Mouse (Mus musculus): Measurements from ENCODE around the gene Cavin1. TPM values are rescaled to one million over a fixed set of nuclear protein-coding genes. Genes with fewer than 3 reads are reported as not detected.
"Not testable (repeated sequence)": the region's sequence is repeated elsewhere in the genome, so short reads cannot be mapped to it uniquely, and the experiment has no call there.

The Cavin1 gene
- polyA plus RNA-seq (2012; rRNA removed) = 32.1 and 35.0 TPM in 2 replicates

DNA sequence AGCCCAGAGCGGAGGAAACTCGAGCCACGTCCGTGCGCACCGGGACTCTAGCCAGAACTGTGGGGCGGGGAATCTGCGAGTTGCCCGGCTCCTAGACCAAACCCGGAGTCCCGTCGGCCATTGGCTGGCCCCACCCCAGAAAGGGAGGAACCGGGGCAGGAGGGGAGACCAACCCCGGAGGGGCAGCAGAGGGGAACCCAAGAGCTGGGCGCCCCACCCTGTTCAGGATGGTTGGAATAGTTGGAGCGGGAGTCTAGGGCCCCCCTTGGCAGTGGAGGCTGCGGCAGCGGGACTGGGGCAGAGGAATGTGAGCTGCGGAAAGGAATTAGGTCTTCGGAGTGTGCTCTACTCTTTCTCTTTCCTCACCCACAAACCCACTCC lies at the start of gene Cavin1:
Cavin1 (minus strand) TSS at position 331 of the 381 bp plus-strand sequence.
- peak; percentile 89 for TF ChIP-seq POLR2A (IDR thresholded peaks at IDR 0.05; ENCODE audit: low read depth, low read length)
- TF ChIP-seq CTCF (conservative IDR thresholded peaks at IDR 0.05; ENCODE audit: insufficient read depth, insufficient read length, low read depth, low read length) = no peak
- H3K27me3 ChIP-seq (replicated peaks; ENCODE audit: control insufficient read depth, insufficient read depth, low read length) = no peaks in the 10 kb centered on the region
- no peaks in the 10 kb centered on the region for H3K36me3 ChIP-seq (ENCODE audit: control insufficient read depth, insufficient read depth, low read length)
- H3K4me1 ChIP-seq (ENCODE audit: control insufficient read depth, insufficient read depth, low read length) = no peaks in the 10 kb centered on the region
- DNase-seq = peak; percentile 96
- H3K4me3 ChIP-seq (ENCODE audit: insufficient read depth, low read depth, low read length) = peak within 1 kb of the TSS; percentile 90
- peak within 1 kb of the TSS; percentile 91 for H3K27ac ChIP-seq (ENCODE audit: insufficient read depth, low read depth, low read length)
- 2% methylated on average over 20 of the region's 20 CpGs for WGBS

DNA sequence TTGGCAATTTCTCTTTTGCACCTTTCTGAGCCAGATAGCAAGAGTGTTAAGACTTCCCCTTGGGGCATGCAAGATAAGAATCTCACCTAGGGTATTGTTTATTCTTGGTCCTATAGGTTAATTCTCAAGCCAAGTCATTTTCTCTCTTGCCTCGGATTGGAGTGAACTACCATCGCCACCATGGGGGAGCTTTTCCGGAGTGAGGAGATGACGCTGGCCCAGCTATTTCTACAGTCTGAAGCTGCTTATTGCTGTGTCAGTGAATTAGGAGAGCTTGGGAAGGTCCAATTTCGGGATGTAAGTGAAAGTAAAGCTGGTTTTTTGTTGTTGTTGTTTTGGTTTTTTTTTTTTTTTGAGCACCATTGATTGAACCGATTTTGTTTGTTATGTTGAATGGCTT lies 41.0 kb upstream of the Cavin1 start:
- Histone ChIP-seq H3K27ac (ENCODE audit: insufficient read depth, low read depth, low read length) (no peak overlapping the region), H3K36me3 (ENCODE audit: control insufficient read depth, insufficient read depth, low read length) (peaks cover 2% of the 10 kb centered on the region; the same call in 1 of the 2 replicates), H3K27me3 (replicated peaks; ENCODE audit: control insufficient read depth, insufficient read depth, low read length) (no peaks in the 10 kb centered on the region), H3K4me1 (ENCODE audit: control insufficient read depth, insufficient read depth, low read length) (no peaks in the 10 kb centered on the region), H3K4me3 (ENCODE audit: insufficient read depth, low read depth, low read length) (no peak overlapping the region)
- TF ChIP-seq POLR2A (IDR thresholded peaks at IDR 0.05; ENCODE audit: low read depth, low read length) = no peak
- no peak for TF ChIP-seq CTCF (conservative IDR thresholded peaks at IDR 0.05; ENCODE audit: insufficient read depth, insufficient read length, low read depth, low read length)
- no peak for DNase-seq
- 89% methylated on average over 6 of the region's 6 CpGs for WGBS

DNA sequence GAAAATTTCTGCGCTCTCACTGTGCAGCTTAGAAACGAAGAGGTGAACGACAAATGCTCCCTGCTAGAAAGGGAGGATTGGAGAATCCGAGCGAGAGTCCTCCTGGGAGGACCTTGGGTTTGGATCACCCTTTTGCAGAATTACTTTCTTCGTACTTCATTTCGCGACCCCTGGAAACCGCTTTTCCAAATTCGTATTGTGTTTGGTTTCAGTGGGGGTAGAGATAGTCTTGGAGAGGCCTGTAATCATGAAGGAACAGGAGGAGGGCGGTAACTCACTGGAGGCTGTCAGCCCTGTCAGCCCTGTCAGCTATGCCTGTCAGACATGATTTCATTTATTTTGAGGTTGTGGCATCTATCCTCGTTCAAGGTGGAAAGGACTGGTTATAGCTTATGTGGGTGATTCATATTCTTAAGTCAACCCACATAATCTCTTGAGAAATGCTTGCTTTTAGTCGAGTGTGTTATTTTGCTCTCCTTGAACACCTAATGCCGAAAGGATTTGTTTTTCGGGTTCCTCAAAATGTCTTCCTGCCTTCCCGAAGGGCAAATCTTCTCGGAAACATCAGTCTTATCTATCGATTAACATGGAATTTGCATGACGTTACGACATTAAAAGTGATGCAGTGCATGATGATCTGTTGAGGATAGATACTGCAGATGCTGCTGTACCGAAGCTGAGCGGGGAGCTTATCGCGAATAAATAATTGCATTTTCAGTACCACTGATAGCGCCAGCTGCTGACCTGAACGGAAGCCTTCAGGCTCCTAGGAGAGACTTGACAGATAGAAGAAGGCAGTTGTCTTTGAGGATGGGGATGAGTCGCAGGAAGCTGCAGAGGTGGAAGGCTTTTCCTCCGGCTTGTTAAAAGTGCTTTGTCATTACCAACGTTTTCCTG lies 39.4 kb upstream of the Cavin1 start:
- H3K4me3 ChIP-seq (ENCODE audit: insufficient read depth, low read depth, low read length) = peak overlapping the region; percentile 71
- TF ChIP-seq CTCF (conservative IDR thresholded peaks at IDR 0.05; ENCODE audit: insufficient read depth, insufficient read length, low read depth, low read length) = no peak
- no peaks in the 10 kb centered on the region for H3K4me1 ChIP-seq (ENCODE audit: control insufficient read depth, insufficient read depth, low read length)
- peak overlapping the region; percentile 46; the same call in 1 of the 2 replicates for H3K27ac ChIP-seq (ENCODE audit: insufficient read depth, low read depth, low read length)
- peak; percentile 30 for DNase-seq
- H3K27me3 ChIP-seq (replicated peaks; ENCODE audit: control insufficient read depth, insufficient read depth, low read length) = no peaks in the 10 kb centered on the region
- H3K36me3 ChIP-seq (ENCODE audit: control insufficient read depth, insufficient read depth, low read length) = peaks cover 2% of the 10 kb centered on the region; the same call in 1 of the 2 replicates
- WGBS = 8% methylated on average over 29 of the region's 29 CpGs

DNA sequence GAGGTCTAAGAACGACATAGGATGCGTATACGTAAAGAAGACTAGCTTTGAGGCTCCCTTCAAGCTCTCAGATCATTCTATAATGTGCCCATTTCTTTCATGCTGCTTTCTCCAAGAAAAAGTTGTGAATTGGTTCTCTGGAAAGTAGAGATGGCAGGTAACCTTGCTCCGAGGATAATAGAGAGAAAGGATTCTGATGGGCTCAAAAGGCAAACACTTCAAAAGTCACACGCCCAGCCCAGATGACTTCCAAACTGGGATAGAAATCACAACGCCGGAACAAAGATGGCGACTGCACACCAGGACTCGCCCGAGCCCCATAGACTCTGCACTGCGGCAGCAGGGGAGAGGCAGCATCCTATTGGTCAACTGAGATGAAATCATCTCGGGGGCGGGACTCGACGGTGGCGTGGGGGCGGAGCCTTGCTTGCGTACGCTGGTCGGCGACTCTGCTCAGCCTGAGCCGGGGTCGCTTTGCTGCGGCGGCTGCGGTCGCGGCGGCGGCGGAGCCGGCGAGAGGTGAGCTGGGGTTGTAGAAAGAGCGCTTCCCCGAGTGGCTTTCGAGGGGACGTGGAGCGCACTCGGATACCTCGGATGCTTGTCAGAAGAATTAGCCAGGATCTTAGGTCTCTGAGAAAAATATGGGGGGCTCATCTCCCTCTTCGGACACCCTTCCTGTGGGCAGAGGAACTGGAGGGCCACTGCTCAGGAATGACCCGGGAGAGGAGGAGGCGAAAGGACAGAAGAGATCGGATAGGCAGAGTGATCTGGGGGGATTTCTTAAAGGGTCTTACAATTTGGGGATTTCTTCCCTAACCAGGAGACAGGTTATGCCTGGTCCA lies 38.6 kb upstream of the Cavin1 start, which contains the start of gene Atp6v0a1:
Atp6v0a1 (plus strand) TSS at position 407 of the 842 bp plus-strand sequence.
- Histone ChIP-seq H3K27me3 (replicated peaks; ENCODE audit: control insufficient read depth, insufficient read depth, low read length) (no peaks in the 10 kb centered on the region), H3K4me3 (ENCODE audit: insufficient read depth, low read depth, low read length) (peak within 1 kb of the TSS; percentile 71), H3K27ac (ENCODE audit: insufficient read depth, low read depth, low read length) (peak within 1 kb of the TSS; percentile 80), H3K36me3 (ENCODE audit: control insufficient read depth, insufficient read depth, low read length) (peaks cover 2% of the 10 kb centered on the region; the same call in 1 of the 2 replicates), H3K4me1 (ENCODE audit: control insufficient read depth, insufficient read depth, low read length) (no peaks in the 10 kb centered on the region)
- peak; percentile 99 for DNase-seq
- peak; percentile 55 for TF ChIP-seq POLR2A (IDR thresholded peaks at IDR 0.05; ENCODE audit: low read depth, low read length)
- no peak for TF ChIP-seq CTCF (conservative IDR thresholded peaks at IDR 0.05; ENCODE audit: insufficient read depth, insufficient read length, low read depth, low read length)
- under 1% methylated on average over 44 of the region's 44 CpGs for WGBS

DNA sequence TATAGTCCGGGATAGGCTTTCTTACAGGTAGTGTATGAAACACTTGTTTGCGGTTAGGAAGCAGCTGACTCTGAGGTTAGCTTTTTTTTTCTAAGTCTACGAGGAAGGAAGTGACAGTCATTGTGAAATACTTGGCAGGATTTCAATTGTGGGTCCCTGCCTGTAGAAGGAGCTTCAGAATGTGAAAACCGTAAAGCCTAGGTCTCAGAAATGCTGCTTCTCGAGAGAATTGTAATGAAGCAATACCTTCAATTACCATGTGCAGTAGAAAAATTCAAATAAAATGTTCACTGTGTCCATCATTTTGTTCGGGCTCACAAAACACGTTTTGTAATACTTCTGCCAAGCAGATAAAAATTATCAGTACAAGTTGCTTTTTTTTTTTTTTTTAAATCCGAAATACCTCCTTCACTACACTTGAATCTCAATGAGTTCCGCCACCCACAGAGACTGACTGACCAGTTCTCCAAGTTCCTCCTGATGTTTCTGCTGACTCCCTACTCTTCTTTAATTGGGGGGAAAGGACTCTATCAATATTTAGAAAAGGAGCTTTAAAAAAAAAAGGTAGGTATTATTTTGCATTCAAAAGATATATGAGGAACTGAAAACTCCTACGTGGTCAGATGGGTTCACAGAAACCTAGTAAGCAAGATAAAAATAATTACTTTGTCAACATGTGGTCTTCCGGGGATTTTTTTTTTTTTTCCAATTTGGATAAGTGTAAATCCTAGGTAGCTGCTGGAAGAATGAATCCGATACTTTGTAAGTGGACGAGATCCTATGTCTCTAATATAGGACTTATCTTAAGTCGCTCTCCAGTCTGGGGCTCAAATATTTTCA lies 37.7 kb upstream of the Cavin1 start:
- TF ChIP-seq POLR2A (IDR thresholded peaks at IDR 0.05; ENCODE audit: low read depth, low read length) (no peak), CTCF (conservative IDR thresholded peaks at IDR 0.05; ENCODE audit: insufficient read depth, insufficient read length, low read depth, low read length) (no peak)
- Histone ChIP-seq H3K27me3 (replicated peaks; ENCODE audit: control insufficient read depth, insufficient read depth, low read length) (no peaks in the 10 kb centered on the region), H3K4me1 (ENCODE audit: control insufficient read depth, insufficient read depth, low read length) (no peaks in the 10 kb centered on the region), H3K4me3 (ENCODE audit: insufficient read depth, low read depth, low read length) (no peak overlapping the region), H3K27ac (ENCODE audit: insufficient read depth, low read depth, low read length) (peak overlapping the region; percentile 80), H3K36me3 (ENCODE audit: control insufficient read depth, insufficient read depth, low read length) (peaks cover 2% of the 10 kb centered on the region; the same call in 1 of the 2 replicates)
- WGBS = 41% methylated on average over 14 of the region's 14 CpGs
- peak; percentile 75 for DNase-seq

DNA sequence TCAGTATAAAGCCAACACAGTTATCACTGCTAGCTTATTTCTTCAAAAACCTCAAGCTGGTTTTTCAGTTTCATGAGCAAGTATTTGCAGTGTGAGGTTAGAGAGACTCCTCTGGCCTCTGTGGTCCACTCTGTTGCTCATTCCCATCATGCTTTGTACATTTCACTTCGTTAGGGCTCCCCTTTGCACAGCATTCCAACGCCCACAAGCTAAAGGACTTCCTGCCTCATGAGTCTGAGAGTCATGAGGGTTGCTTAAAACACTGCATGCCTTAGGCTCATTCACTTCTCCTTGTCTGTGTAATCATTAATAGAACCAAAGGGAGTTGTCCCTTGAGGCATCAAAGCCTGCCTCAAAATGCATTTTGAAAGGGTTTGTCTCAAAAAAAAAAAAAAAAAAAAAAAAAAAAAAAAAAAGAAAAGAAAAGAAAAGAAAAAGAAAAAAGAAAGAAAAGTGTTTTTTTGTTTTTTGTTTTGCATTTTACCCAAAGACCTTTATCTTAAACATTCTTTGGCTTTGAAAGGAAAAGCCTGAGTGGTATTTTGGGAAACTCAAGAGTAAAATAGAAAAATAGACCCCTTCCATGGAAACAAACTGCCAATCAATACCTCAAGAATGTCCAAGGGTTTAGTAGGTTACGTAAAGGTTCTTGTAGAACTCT lies 32.5 kb upstream of the Cavin1 start:
- H3K27me3 ChIP-seq (replicated peaks; ENCODE audit: control insufficient read depth, insufficient read depth, low read length) = no peaks in the 10 kb centered on the region
- H3K36me3 ChIP-seq (ENCODE audit: control insufficient read depth, insufficient read depth, low read length) = no peaks in the 10 kb centered on the region
- no peak overlapping the region for H3K4me3 ChIP-seq (ENCODE audit: insufficient read depth, low read depth, low read length)
- no peaks in the 10 kb centered on the region for H3K4me1 ChIP-seq (ENCODE audit: control insufficient read depth, insufficient read depth, low read length)
- whole genome bisulfite sequencing = 37% methylated on average over 3 of the region's 3 CpGs
- peak; percentile 62 for DNase-seq
- H3K27ac ChIP-seq (ENCODE audit: insufficient read depth, low read depth, low read length) = no peak overlapping the region
- no peak for TF ChIP-seq CTCF (conservative IDR thresholded peaks at IDR 0.05; ENCODE audit: insufficient read depth, insufficient read length, low read depth, low read length)
- no peak for TF ChIP-seq POLR2A (IDR thresholded peaks at IDR 0.05; ENCODE audit: low read depth, low read length)

DNA sequence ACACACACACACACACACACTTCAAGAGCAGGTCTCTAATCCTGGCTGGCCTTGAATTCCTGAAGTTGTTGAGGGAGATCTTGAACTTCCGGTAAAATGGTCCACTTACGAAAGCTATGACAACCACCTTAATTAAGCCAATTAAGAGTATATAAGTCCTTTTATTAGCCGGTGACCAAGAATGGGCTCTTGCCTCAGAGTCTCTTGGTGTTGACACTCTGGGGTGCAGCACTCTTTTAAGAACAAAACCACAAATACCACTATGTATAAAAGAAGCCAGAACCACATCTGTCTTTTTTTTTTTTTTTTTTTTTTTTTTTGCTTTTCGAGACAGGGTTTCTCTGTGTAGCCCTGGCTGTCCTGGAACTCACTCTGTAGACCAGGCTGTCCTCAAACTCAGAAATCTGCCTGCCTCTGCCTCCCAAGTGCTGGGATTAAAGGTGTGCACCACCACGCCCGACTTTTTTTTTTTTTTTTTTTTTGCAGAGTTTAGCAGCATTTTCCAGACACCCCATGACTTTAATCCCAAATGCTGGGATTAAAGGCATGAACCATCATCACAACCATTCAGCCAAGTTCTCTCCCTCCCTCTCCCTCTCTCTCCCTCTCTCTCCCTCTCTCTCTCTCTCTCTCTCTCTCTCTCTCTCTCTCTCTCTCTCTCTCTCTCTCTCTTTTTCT lies 31.3 kb upstream of the Cavin1 start:
- WGBS = 83% methylated on average over 6 of the region's 6 CpGs
- not testable (repeated sequence) for H3K27ac ChIP-seq (ENCODE audit: insufficient read depth, low read depth, low read length)

More for the DNA sequence above, 31.3 kb upstream of the Cavin1 start:
- H3K4me1 ChIP-seq (ENCODE audit: control insufficient read depth, insufficient read depth, low read length); DNase-seq; H3K36me3 ChIP-seq (ENCODE audit: control insufficient read depth, insufficient read depth, low read length); H3K4me3 ChIP-seq (ENCODE audit: insufficient read depth, low read depth, low read length); H3K27me3 ChIP-seq (replicated peaks; ENCODE audit: control insufficient read depth, insufficient read depth, low read length): not testable (repeated sequence)

Measured in kidney, adult 2 months (tissue).